Mouse (Mus musculus): ENCODE results near the gene Hlcs. TPM values are rescaled to one million over a fixed set of nuclear protein-coding genes. Genes with fewer than 3 reads are reported as not detected.

The Hlcs gene
- polyA plus RNA-seq, 1 experiment from 2014 or later: 9.1 TPM

- WGBS: 90% methylated on average over 3 of the region's 3 CpGs
- no peaks in the 10 kb centered on the region for H3K9me3 ChIP-seq
- H3K4me3 ChIP-seq (replicated peaks): no peak overlapping the region
- H3K27me3 ChIP-seq (replicated peaks): peaks cover 39% of the 10 kb centered on the region
- H3K36me3 ChIP-seq: no peaks in the 10 kb centered on the region
- H3K4me1 ChIP-seq: peaks cover 17% of the 10 kb centered on the region; the same call in 1 of the 2 replicates
- ATAC-seq (ENCODE audit: insufficient read depth, low FRiP score, low read depth): no peak
- no peak overlapping the region for H3K9ac ChIP-seq
- no peak overlapping the region for H3K4me2 ChIP-seq
- H3K27ac ChIP-seq: no peak overlapping the region
Measured at GRCm38 (mm10) chr16:94122347-94122746, 191.0 kb downstream of the Hlcs start.

GRCm38 (mm10) chr16:94118394-94118793 is 195.0 kb downstream of the Hlcs start:
- Histone ChIP-seq H3K9ac (no peak overlapping the region), H3K4me3 (replicated peaks) (no peak overlapping the region), H3K4me2 (no peak overlapping the region), H3K27me3 (replicated peaks) (peaks cover 7% of the 10 kb centered on the region), H3K27ac (no peak overlapping the region), H3K4me1 (peaks cover 6% of the 10 kb centered on the region; the same call in 1 of the 2 replicates), H3K36me3 (no peaks in the 10 kb centered on the region), H3K9me3 (no peaks in the 10 kb centered on the region)
- 100% methylated on average over 1 of the region's 1 CpGs for WGBS
- no peak for ATAC-seq (ENCODE audit: insufficient read depth, low FRiP score, low read depth)

- peak; percentile 65 for ATAC-seq (ENCODE audit: insufficient read depth, low FRiP score, low read depth)
- H3K27ac ChIP-seq: no peak overlapping the region
- H3K9ac ChIP-seq: no peak overlapping the region
- no peak overlapping the region for H3K4me3 ChIP-seq (replicated peaks)
- no peaks in the 10 kb centered on the region for H3K36me3 ChIP-seq
- WGBS: 30% methylated on average over 6 of the region's 6 CpGs
- no peaks in the 10 kb centered on the region for H3K9me3 ChIP-seq
- no peak overlapping the region for H3K4me2 ChIP-seq
- no peaks in the 10 kb centered on the region for H3K27me3 ChIP-seq (replicated peaks)
- peaks cover 6% of the 10 kb centered on the region; the same call in 1 of the 2 replicates for H3K4me1 ChIP-seq
Measured at GRCm38 (mm10) chr16:94117333-94117732, 196.0 kb downstream of the Hlcs start.

GRCm38 (mm10) chr16:94114693-94115092 is 198.7 kb downstream of the Hlcs start:
- Histone ChIP-seq H3K4me2 (no peak overlapping the region), H3K27me3 (replicated peaks) (no peaks in the 10 kb centered on the region; the same call in 1 of the 2 replicates), H3K27ac (no peak overlapping the region), H3K9me3 (no peaks in the 10 kb centered on the region), H3K36me3 (no peaks in the 10 kb centered on the region), H3K4me1 (peaks cover 4% of the 10 kb centered on the region; the same call in 1 of the 2 replicates), H3K9ac (no peak overlapping the region), H3K4me3 (replicated peaks) (no peak overlapping the region)
- ATAC-seq (ENCODE audit: insufficient read depth, low FRiP score, low read depth): no peak
- 67% methylated on average over 9 of the region's 9 CpGs for WGBS

GRCm38 (mm10) chr16:94113160-94113559 is 200.2 kb downstream of the Hlcs start:
- Histone ChIP-seq H3K4me3 (replicated peaks) (no peak overlapping the region), H3K27ac (no peak overlapping the region), H3K27me3 (replicated peaks) (no peaks in the 10 kb centered on the region; the same call in none of the 2 replicates), H3K4me2 (no peak overlapping the region), H3K4me1 (peaks cover 4% of the 10 kb centered on the region; the same call in 1 of the 2 replicates), H3K9ac (no peak overlapping the region), H3K36me3 (no peaks in the 10 kb centered on the region), H3K9me3 (no peaks in the 10 kb centered on the region)
- no peak for ATAC-seq (ENCODE audit: insufficient read depth, low FRiP score, low read depth)
- 76% methylated on average over 7 of the region's 7 CpGs for WGBS

GRCm38 (mm10) chr16:94097724-94098455 is 215.5 kb downstream of the Hlcs start:
- H3K4me2 ChIP-seq: no peak overlapping the region

GRCm38 (mm10) chr16:94096479-94096878 is 216.9 kb downstream of the Hlcs start:
- Histone ChIP-seq H3K27me3 (replicated peaks) (peaks cover 57% of the 10 kb centered on the region), H3K9ac (no peak overlapping the region), H3K4me1 (peaks cover 2% of the 10 kb centered on the region; the same call in 1 of the 2 replicates), H3K4me2 (no peak overlapping the region), H3K4me3 (replicated peaks) (no peak overlapping the region), H3K36me3 (no peaks in the 10 kb centered on the region), H3K27ac (no peak overlapping the region), H3K9me3 (no peaks in the 10 kb centered on the region)
- WGBS: 15% methylated on average over 14 of the region's 14 CpGs
- no peak for ATAC-seq (ENCODE audit: insufficient read depth, low FRiP score, low read depth)

More at GRCm38 (mm10) chr16:94097724-94098455, 215.5 kb downstream of the Hlcs start:
- H3K36me3 ChIP-seq: no peaks in the 10 kb centered on the region
- 19% methylated on average over 12 of the region's 12 CpGs for WGBS
- no peak for ATAC-seq (ENCODE audit: insufficient read depth, low FRiP score, low read depth)
- no peaks in the 10 kb centered on the region for H3K9me3 ChIP-seq
- H3K4me3 ChIP-seq (replicated peaks): no peak overlapping the region
- H3K27ac ChIP-seq: no peak overlapping the region
- H3K27me3 ChIP-seq (replicated peaks): peaks cover 44% of the 10 kb centered on the region
- H3K9ac ChIP-seq: no peak overlapping the region
- peaks cover 2% of the 10 kb centered on the region; the same call in 1 of the 2 replicates for H3K4me1 ChIP-seq

GRCm38 (mm10) chr16:94095109-94095822 is 218.1 kb downstream of the Hlcs start:
- no peak overlapping the region for H3K27ac ChIP-seq
- no peak for ATAC-seq (ENCODE audit: insufficient read depth, low FRiP score, low read depth)
- peaks cover 69% of the 10 kb centered on the region for H3K27me3 ChIP-seq (replicated peaks)
- H3K9ac ChIP-seq: no peak overlapping the region
- H3K4me3 ChIP-seq (replicated peaks): no peak overlapping the region
- H3K9me3 ChIP-seq: no peaks in the 10 kb centered on the region
- H3K4me2 ChIP-seq: no peak overlapping the region
- no peaks in the 10 kb centered on the region for H3K36me3 ChIP-seq
- peaks cover 2% of the 10 kb centered on the region; the same call in 1 of the 2 replicates for H3K4me1 ChIP-seq
- WGBS: 5% methylated on average over 26 of the region's 26 CpGs

- no peak for ATAC-seq (ENCODE audit: insufficient read depth, low FRiP score, low read depth)
- H3K4me3 ChIP-seq (replicated peaks): no peak overlapping the region
- peaks cover 2% of the 10 kb centered on the region; the same call in 1 of the 2 replicates for H3K4me1 ChIP-seq
- H3K36me3 ChIP-seq: no peaks in the 10 kb centered on the region
- WGBS: 7% methylated on average over 48 of the region's 48 CpGs
- no peaks in the 10 kb centered on the region for H3K9me3 ChIP-seq
- H3K4me2 ChIP-seq: no peak overlapping the region
- no peak overlapping the region for H3K27ac ChIP-seq
- H3K9ac ChIP-seq: no peak overlapping the region
- peaks cover 77% of the 10 kb centered on the region for H3K27me3 ChIP-seq (replicated peaks)
Measured at GRCm38 (mm10) chr16:94094251-94095108, 218.9 kb downstream of the Hlcs start.

GRCm38 (mm10) chr16:94093151-94093863 is 220.1 kb downstream of the Hlcs start:
- Histone ChIP-seq H3K9ac (no peak overlapping the region), H3K4me1 (peaks cover 2% of the 10 kb centered on the region; the same call in 1 of the 2 replicates), H3K36me3 (no peaks in the 10 kb centered on the region), H3K27ac (no peak overlapping the region), H3K4me2 (no peak overlapping the region), H3K4me3 (replicated peaks) (no peak overlapping the region), H3K9me3 (no peaks in the 10 kb centered on the region), H3K27me3 (replicated peaks) (peaks cover 85% of the 10 kb centered on the region)
- ATAC-seq (ENCODE audit: insufficient read depth, low FRiP score, low read depth): no peak
- WGBS: 10% methylated on average over 24 of the region's 24 CpGs

All from stomach, embryonic 15.5 days (tissue).